Mouse (Mus musculus): Measurements from ENCODE around the gene Lpcat3. TPM values are rescaled to one million over a fixed set of nuclear protein-coding genes. Genes with fewer than 3 reads are reported as not detected.

Lpcat3 gene
- polyA plus RNA-seq, 1 experiment from 2014 or later, result 45.0 TPM

DNA sequence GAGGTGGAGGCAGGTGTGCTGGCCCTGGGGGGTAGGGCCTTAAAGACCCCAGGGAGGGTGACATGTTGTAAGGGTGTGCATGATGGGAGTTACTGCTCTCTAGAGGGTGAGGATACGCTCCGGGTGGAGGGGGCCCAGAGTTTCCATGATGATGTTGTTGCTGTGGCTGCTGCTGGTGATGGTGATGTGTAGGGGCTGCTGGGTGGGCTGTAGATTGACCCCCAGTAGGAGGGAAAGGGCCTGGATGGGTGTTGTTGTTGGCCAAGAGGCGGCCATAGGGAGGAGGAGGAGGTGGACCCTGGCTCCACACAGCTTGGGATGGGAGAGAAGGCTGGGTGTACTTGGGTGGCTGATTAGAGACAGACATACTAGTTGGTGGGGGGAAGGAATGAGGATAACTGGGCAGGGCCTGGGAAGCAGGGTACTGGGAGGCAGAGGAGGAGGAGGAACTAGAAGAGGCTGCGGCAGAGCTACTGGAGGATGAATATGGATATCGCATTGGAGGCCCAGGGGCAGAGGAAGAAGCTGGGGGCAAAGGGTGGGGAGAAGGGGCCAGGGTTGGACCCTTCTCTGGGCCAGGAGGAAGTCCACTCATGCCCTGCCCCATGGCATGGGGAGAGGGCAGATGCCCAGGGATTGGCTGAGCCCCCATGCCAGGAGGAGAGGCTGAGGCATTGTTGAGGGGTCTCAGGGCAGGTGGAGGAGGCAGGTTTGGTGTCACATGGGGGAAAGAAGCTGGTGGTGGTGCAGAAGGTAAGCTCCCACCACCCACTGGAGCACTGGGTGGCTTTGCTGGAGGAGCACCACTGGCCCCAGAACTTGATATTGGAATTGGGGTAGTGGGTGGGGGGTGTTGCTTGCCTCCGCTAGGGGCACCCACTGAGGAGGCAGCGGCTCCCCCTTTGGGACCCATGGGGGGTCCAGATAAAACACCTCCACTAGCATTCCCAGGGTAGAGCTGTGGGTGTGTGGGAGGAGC lies 84.1 kb downstream of the Lpcat3 start:
- WGBS, result 87% methylated on average over 7 of the region's 7 CpGs
- Histone ChIP-seq H3K9me3 (ENCODE audit: control insufficient read depth, low read length) (no peaks in the 10 kb centered on the region), H3K36me3 (ENCODE audit: control insufficient read depth, insufficient read depth, low read length) (peaks cover 70% of the 10 kb centered on the region), H3K27ac (replicated peaks in 1 of 2; ENCODE audit: control insufficient read depth in 1 of 2, insufficient read depth in 1 of 2, low read depth in 2 of 2, low read length in 2 of 2) (no peak overlapping the region), H3K9ac (ENCODE audit: low read length) (peak overlapping the region; percentile 93), H3K27me3 (ENCODE audit: control insufficient read depth, insufficient read depth, low read length) (no peaks in the 10 kb centered on the region), H3K4me1 (ENCODE audit: control insufficient read depth in 2 of 2, insufficient read depth in 2 of 2, low read length in 2 of 2) (peaks cover 7 to 18% of the 10 kb centered on the region in 2 experiments; a peak in 3 of 4 replicates), H3K4me3 (ENCODE audit: control insufficient read depth in 1 of 2, insufficient read depth in 1 of 2, low read depth in 1 of 2, low read length in 2 of 2) (peak overlapping the region in 1 of 2 experiments; percentile 58; a peak in 1 of 4 replicates), H3K4me2 (ENCODE audit: low read length) (peak overlapping the region; percentile 98)
- ATAC-seq (ENCODE audit: insufficient number of reproducible peaks, insufficient read depth, low FRiP score, low read depth), result no peak

GRCm38 (mm10) chr6:124750405-124750804 lies 87.6 kb downstream of the Lpcat3 start:
- H3K27ac ChIP-seq (replicated peaks in 1 of 2; ENCODE audit: control insufficient read depth in 1 of 2, insufficient read depth in 1 of 2, low read depth in 2 of 2, low read length in 2 of 2), result no peak overlapping the region
- no peaks in the 10 kb centered on the region for H3K27me3 ChIP-seq (ENCODE audit: control insufficient read depth, insufficient read depth, low read length)
- ATAC-seq (ENCODE audit: insufficient number of reproducible peaks, insufficient read depth, low FRiP score, low read depth), result no peak
- no peak overlapping the region for H3K4me2 ChIP-seq (ENCODE audit: low read length)
- peaks cover 12 to 28% of the 10 kb centered on the region in 2 experiments for H3K4me1 ChIP-seq (ENCODE audit: control insufficient read depth in 2 of 2, insufficient read depth in 2 of 2, low read length in 2 of 2)
- H3K36me3 ChIP-seq (ENCODE audit: control insufficient read depth, insufficient read depth, low read length), result peaks cover 45% of the 10 kb centered on the region
- 88% methylated on average over 8 of the region's 8 CpGs for WGBS
- H3K4me3 ChIP-seq (ENCODE audit: control insufficient read depth in 1 of 2, insufficient read depth in 1 of 2, low read depth in 1 of 2, low read length in 2 of 2), result no peak overlapping the region
- H3K9ac ChIP-seq (ENCODE audit: low read length), result no peak overlapping the region
- H3K9me3 ChIP-seq (ENCODE audit: control insufficient read depth, low read length), result no peaks in the 10 kb centered on the region

GRCm38 (mm10) chr6:124753861-124754260 lies 91.0 kb downstream of the Lpcat3 start:
- Histone ChIP-seq H3K9me3 (ENCODE audit: control insufficient read depth, low read length) (no peaks in the 10 kb centered on the region), H3K4me3 (ENCODE audit: control insufficient read depth in 1 of 2, insufficient read depth in 1 of 2, low read depth in 1 of 2, low read length in 2 of 2) (no peak overlapping the region), H3K27ac (replicated peaks in 1 of 2; ENCODE audit: control insufficient read depth in 1 of 2, insufficient read depth in 1 of 2, low read depth in 2 of 2, low read length in 2 of 2) (no peak overlapping the region), H3K27me3 (ENCODE audit: control insufficient read depth, insufficient read depth, low read length) (no peaks in the 10 kb centered on the region), H3K4me1 (ENCODE audit: control insufficient read depth in 2 of 2, insufficient read depth in 2 of 2, low read length in 2 of 2) (peaks cover 22 to 37% of the 10 kb centered on the region in 2 experiments), H3K36me3 (ENCODE audit: control insufficient read depth, insufficient read depth, low read length) (peaks cover 24% of the 10 kb centered on the region), H3K4me2 (ENCODE audit: low read length) (no peak overlapping the region), H3K9ac (ENCODE audit: low read length) (no peak overlapping the region)
- 80% methylated on average over 2 of the region's 2 CpGs for WGBS
- no peak for ATAC-seq (ENCODE audit: insufficient number of reproducible peaks, insufficient read depth, low FRiP score, low read depth)

MicroRNAs encoded within 50 kb of the gene (microRNA counts, 519-probe panel; counts per million panel counts)
- microRNA mmu-miR-141 (322 counts per million, percentile 70 among the panel's probes with 10 or more counts), microRNA mmu-miR-200c (322 counts per million, percentile 70 among the panel's probes with 10 or more counts)

Small RNA genes within 50 kb of the gene (microRNA-seq; reads per million reads assigned to microRNA genes)
- gene Mir141 (5.6 reads per million, percentile 15 among the genes with 10 or more reads in this experiment), gene Mir200c (42.8 reads per million, percentile 41 among the genes with 10 or more reads in this experiment)

Other genes with a start within 250 kb of the Lpcat3 start
- 20.8 and 22.8 TPM in 2 replicates for gene Pex5, start 248.0 kb upstream of the Lpcat3 start, polyA plus RNA-seq (2014; fragmentation: Nextera tagmentation; extraction: Ambion mirVana)
- gene Clstn3, start 198.2 kb upstream of the Lpcat3 start, polyA plus RNA-seq (2014; fragmentation: Nextera tagmentation; extraction: Ambion mirVana), result 0.49 and 1.5 TPM in 2 replicates
- 0.36 and 0.58 TPM in 2 replicates for gene C1rl, start 169.9 kb upstream of the Lpcat3 start, polyA plus RNA-seq (2014; fragmentation: Nextera tagmentation; extraction: Ambion mirVana)
- 0.55 and 0.59 TPM in 2 replicates for gene C1ra, start 150.6 kb upstream of the Lpcat3 start, polyA plus RNA-seq (2014; fragmentation: Nextera tagmentation; extraction: Ambion mirVana)
- gene C1s1, start 120.7 kb upstream of the Lpcat3 start, polyA plus RNA-seq (2014; fragmentation: Nextera tagmentation; extraction: Ambion mirVana), result 0.07 and 0.26 TPM in 2 replicates
- not detected in 2 replicates for gene C1rb, start 92.7 kb upstream of the Lpcat3 start, polyA plus RNA-seq (2014; fragmentation: Nextera tagmentation; extraction: Ambion mirVana)
- gene C1s2, start 26.9 kb upstream of the Lpcat3 start, polyA plus RNA-seq (2014; fragmentation: Nextera tagmentation; extraction: Ambion mirVana), result not detected in 2 replicates
- 114 and 117 TPM in 2 replicates for gene Emg1, start 49.2 kb downstream of the Lpcat3 start, polyA plus RNA-seq (2014; fragmentation: Nextera tagmentation; extraction: Ambion mirVana)
- gene Phb2, start 49.3 kb downstream of the Lpcat3 start, polyA plus RNA-seq (2014; fragmentation: Nextera tagmentation; extraction: Ambion mirVana), result 295 and 326 TPM in 2 replicates
- gene Ptpn6, start 75.7 kb downstream of the Lpcat3 start, polyA plus RNA-seq (2014; fragmentation: Nextera tagmentation; extraction: Ambion mirVana), result 4.9 and 8.6 TPM in 2 replicates
- 449 and 503 TPM in 2 replicates for gene Grcc10, start 78.3 kb downstream of the Lpcat3 start, polyA plus RNA-seq (2014; fragmentation: Nextera tagmentation; extraction: Ambion mirVana)
- not detected in 2 replicates for gene Gm45234, start 93.0 kb downstream of the Lpcat3 start, polyA plus RNA-seq (2014; fragmentation: Nextera tagmentation; extraction: Ambion mirVana)
- 6.2 and 9.3 TPM in 2 replicates for gene Atn1, start 93.5 kb downstream of the Lpcat3 start, polyA plus RNA-seq (2014; fragmentation: Nextera tagmentation; extraction: Ambion mirVana)
- 4.2 TPM in 2 replicates for gene Eno2, start 106.6 kb downstream of the Lpcat3 start, polyA plus RNA-seq (2014; fragmentation: Nextera tagmentation; extraction: Ambion mirVana)
- gene Lrrc23, start 116.7 kb downstream of the Lpcat3 start, polyA plus RNA-seq (2014; fragmentation: Nextera tagmentation; extraction: Ambion mirVana), result not detected in 2 replicates
- gene Spsb2, start 145.6 kb downstream of the Lpcat3 start, polyA plus RNA-seq (2014; fragmentation: Nextera tagmentation; extraction: Ambion mirVana), result 4.0 and 5.7 TPM in 2 replicates
- gene Tpi1, start 151.3 kb downstream of the Lpcat3 start, polyA plus RNA-seq (2014; fragmentation: Nextera tagmentation; extraction: Ambion mirVana), result 1,486 and 1,545 TPM in 2 replicates
- 78.9 and 85.9 TPM in 2 replicates for gene Usp5, start 166.5 kb downstream of the Lpcat3 start, polyA plus RNA-seq (2014; fragmentation: Nextera tagmentation; extraction: Ambion mirVana)
- gene Cdca3, start 166.5 kb downstream of the Lpcat3 start, polyA plus RNA-seq (2014; fragmentation: Nextera tagmentation; extraction: Ambion mirVana), result 126 and 139 TPM in 2 replicates
- 6.7 and 7.5 TPM in 2 replicates for gene Gnb3, start 177.2 kb downstream of the Lpcat3 start, polyA plus RNA-seq (2014; fragmentation: Nextera tagmentation; extraction: Ambion mirVana)
- gene P3h3, start 194.7 kb downstream of the Lpcat3 start, polyA plus RNA-seq (2014; fragmentation: Nextera tagmentation; extraction: Ambion mirVana), result 18.7 and 20.5 TPM in 2 replicates
- gene Gpr162, start 201.0 kb downstream of the Lpcat3 start, polyA plus RNA-seq (2014; fragmentation: Nextera tagmentation; extraction: Ambion mirVana), result 0.71 and 0.86 TPM in 2 replicates
- gene Cd4, start 225.2 kb downstream of the Lpcat3 start, polyA plus RNA-seq (2014; fragmentation: Nextera tagmentation; extraction: Ambion mirVana), result 0.16 TPM in 1 of 2 replicates, not detected in the other
- 1.00 and 1.1 TPM in 2 replicates for gene Lag3, start 248.7 kb downstream of the Lpcat3 start, polyA plus RNA-seq (2014; fragmentation: Nextera tagmentation; extraction: Ambion mirVana)